Mouse (Mus musculus) lung, embryonic 14.5 days (tissue): ENCODE measurements at regions not wholly inside any gene's neighbourhood (a gene's known extent, or its start where the extent isn't known, plus 50 kb on each side); places are given as distances from the start of the nearest gene placed in this dataset.

Experiments
- ATAC-seq: fragments of 200-750 bp; cut with Nextera tagmentation; 2 replicates; pipeline ENCODE4 v1.8.0; 2017; ENCODE audit warnings: mild to moderate bottlenecking, moderate TSS enrichment, moderate library complexity; ENCODE audit not compliant: insufficient read depth
- DNase-seq: peaks from one replicate; pipeline ENCODE4 v3.0.0-alpha.2; 2015
- H3K27ac ChIP-seq: fragments of 300-500 bp; sonication (generic); 2 replicates; pipeline ENCODE4 v1.5.1; 2014; ENCODE audit warnings: low read depth, mild to moderate bottlenecking, moderate library complexity
- H3K27me3 ChIP-seq: fragments of 300-500 bp; sonication (generic); 2 replicates; pipeline ENCODE4 v1.6.1; 2014; ENCODE audit warnings: low read length, control low read depth; ENCODE audit not compliant: insufficient read depth
- H3K36me3 ChIP-seq: fragments of 300-500 bp; sonication (generic); 2 replicates; pipeline ENCODE4 v1.6.1; 2014; ENCODE audit warnings: control low read depth; ENCODE audit not compliant: insufficient read depth
- H3K4me1 ChIP-seq: fragments of 300-500 bp; sonication (generic); 2 replicates; pipeline ENCODE4 v1.6.1; 2014; ENCODE audit warnings: antibody characterized with exemption, control low read depth; ENCODE audit not compliant: insufficient read depth
- H3K4me2 ChIP-seq: fragments of 300-500 bp; sonication (generic); 2 replicates; pipeline ENCODE4 v1.6.1; 2014; ENCODE audit warnings: mild to moderate bottlenecking
- H3K4me3 ChIP-seq: fragments of 300-500 bp; sonication (generic); 2 replicates; pipeline ENCODE4 v1.5.1; 2014; ENCODE audit warnings: low read depth, low read length
- H3K9ac ChIP-seq: fragments of 300-500 bp; sonication (generic); 2 replicates; pipeline ENCODE4 v1.6.1; 2014
- H3K9me3 ChIP-seq: fragments of 300-500 bp; sonication (generic); 2 replicates; pipeline ENCODE4 v1.6.1; 2016; ENCODE audit warnings: low read depth, low read length, control low read depth
- CTCF ChIP-seq: IDR thresholded peaks from 2 replicates; pipeline ENCODE4 v1.5.1; 2016; ENCODE audit warnings: antibody characterized with exemption, low read depth
- WGBS: fragments of 180-500 bp; shearing (Covaris S2); extraction: QIAGEN DNeasy Blood & Tissue Kit; methylation state at CpG from one replicate; pipeline ENCODE4 v1.1.7; 2014; 5-methylcytosine and 5-hydroxymethylcytosine counted together

- TF ChIP-seq CTCF = no peak
- no peaks in the 10 kb centered on the region for H3K36me3 ChIP-seq
- no peak overlapping the region for H3K4me3 ChIP-seq
- no peak overlapping the region for H3K9ac ChIP-seq
- no peak overlapping the region for H3K27ac ChIP-seq
- 0 out of 2 replicates have a peak, but pooled peaks have one; percentile 16 for ATAC-seq
- peak; percentile 42 for DNase-seq
- H3K4me1 ChIP-seq = peaks cover 20% of the 10 kb centered on the region; the same call in 1 of the 2 replicates
- H3K4me2 ChIP-seq = no peak overlapping the region
- H3K9me3 ChIP-seq = no peaks in the 10 kb centered on the region
- H3K27me3 ChIP-seq = no peaks in the 10 kb centered on the region
- WGBS = 24% methylated on average over 3 of the region's 3 CpGs
Observed at GRCm38 (mm10) chr5:53380203-53380602, 85.7 kb upstream of the Rbpj start.

GRCm38 (mm10) chr5:53381492-53382199, 84.3 kb upstream of the Rbpj start:
- H3K4me3 ChIP-seq = no peak overlapping the region
- peak; percentile 62 for ATAC-seq
- WGBS = 29% methylated on average over 13 of the region's 13 CpGs
- peak; percentile 54 for DNase-seq
- peak; percentile 25; the same call in 1 of the 2 replicates for TF ChIP-seq CTCF
- H3K4me2 ChIP-seq = peak overlapping the region; percentile 31; the same call in 1 of the 2 replicates
- H3K4me1 ChIP-seq = peaks cover 20% of the 10 kb centered on the region; the same call in 1 of the 2 replicates
- no peak overlapping the region for H3K9ac ChIP-seq
- no peak overlapping the region for H3K27ac ChIP-seq
- H3K36me3 ChIP-seq = no peaks in the 10 kb centered on the region
- H3K27me3 ChIP-seq = no peaks in the 10 kb centered on the region
- H3K9me3 ChIP-seq = no peaks in the 10 kb centered on the region

GRCm38 (mm10) chr5:53384026-53384425, 81.9 kb upstream of the Rbpj start:
- Histone ChIP-seq H3K4me1 (peaks cover 17% of the 10 kb centered on the region; the same call in 1 of the 2 replicates), H3K27ac (no peak overlapping the region), H3K27me3 (no peaks in the 10 kb centered on the region), H3K4me3 (no peak overlapping the region), H3K9me3 (no peaks in the 10 kb centered on the region), H3K9ac (no peak overlapping the region), H3K4me2 (no peak overlapping the region), H3K36me3 (no peaks in the 10 kb centered on the region)
- DNase-seq = no peak
- 80% methylated on average over 7 of the region's 7 CpGs for whole genome bisulfite sequencing
- TF ChIP-seq CTCF = no peak
- ATAC-seq = no peak

- H3K27ac ChIP-seq = no peak overlapping the region
- H3K27me3 ChIP-seq = no peaks in the 10 kb centered on the region
- H3K4me3 ChIP-seq = no peak overlapping the region
- peaks cover 10% of the 10 kb centered on the region; the same call in 1 of the 2 replicates for H3K4me1 ChIP-seq
- no peak overlapping the region for H3K9ac ChIP-seq
- H3K4me2 ChIP-seq = no peak overlapping the region
- DNase-seq = no peak
- H3K9me3 ChIP-seq = no peaks in the 10 kb centered on the region
- no peak for TF ChIP-seq CTCF
- WGBS = 82% methylated on average over 3 of the region's 3 CpGs
- ATAC-seq = no peak
- H3K36me3 ChIP-seq = no peaks in the 10 kb centered on the region
Observed at GRCm38 (mm10) chr5:53385513-53386148, 80.3 kb upstream of the Rbpj start.

- WGBS = 89% methylated on average over 2 of the region's 2 CpGs
- no peak overlapping the region for H3K9ac ChIP-seq
- no peak for TF ChIP-seq CTCF
Observed at GRCm38 (mm10) chr5:53393571-53393970, 72.4 kb upstream of the Rbpj start.

GRCm38 (mm10) chr5:53394560-53394959, 71.4 kb upstream of the Rbpj start:
- TF ChIP-seq CTCF = no peak
- Histone ChIP-seq H3K36me3 (no peaks in the 10 kb centered on the region), H3K9ac (no peak overlapping the region), H3K9me3 (no peaks in the 10 kb centered on the region), H3K27me3 (no peaks in the 10 kb centered on the region), H3K4me2 (no peak overlapping the region), H3K4me1 (no peaks in the 10 kb centered on the region), H3K27ac (no peak overlapping the region), H3K4me3 (no peak overlapping the region)
- DNase-seq (no peak), ATAC-seq (no peak)
- WGBS = 88% methylated on average over 3 of the region's 3 CpGs

More at GRCm38 (mm10) chr5:53393571-53393970, 72.4 kb upstream of the Rbpj start:
- Histone ChIP-seq H3K4me1 (no peaks in the 10 kb centered on the region), H3K4me3 (no peak overlapping the region), H3K27ac (no peak overlapping the region), H3K36me3 (no peaks in the 10 kb centered on the region), H3K27me3 (no peaks in the 10 kb centered on the region), H3K4me2 (no peak overlapping the region), H3K9me3 (no peaks in the 10 kb centered on the region)
- ATAC-seq = no peak
- no peak for DNase-seq

- Histone ChIP-seq H3K27ac (no peak overlapping the region), H3K4me2 (no peak overlapping the region), H3K4me1 (no peaks in the 10 kb centered on the region), H3K36me3 (no peaks in the 10 kb centered on the region), H3K9me3 (no peaks in the 10 kb centered on the region), H3K27me3 (no peaks in the 10 kb centered on the region), H3K4me3 (no peak overlapping the region), H3K9ac (no peak overlapping the region)
- 79% methylated on average over 8 of the region's 8 CpGs for WGBS
- no peak for TF ChIP-seq CTCF
- DNase-seq (no peak), ATAC-seq (no peak)
Observed at GRCm38 (mm10) chr5:53398428-53399058, 67.4 kb upstream of the Rbpj start.
